Comparison of ENCODE assay signal across 27 mouse cellular contexts in genomic region chr2:73267818-73268217, GRCm38 (mm10). TPM values are rescaled to one million over a fixed set of nuclear protein-coding genes. Genes with fewer than 3 reads are reported as not detected.
DNase-seq lines count a peak whose midpoint lies in the region; ATAC-seq and TF ChIP-seq lines count a peak whose summit lies in the region.
"Had no signal": no experiment of that assay in that cellular context is flagged by ENCODE, and none has a peak within 500 bp of the region (broad histone marks: within the 10 kb centered on the region; RNA-seq: fewer than 3 reads in every experiment).

No protein-coding gene starts in this region.

- no peak overlapping the region for H3K27ac ChIP-seq in embryonic facial prominence, embryonic 11.5 days (replicated peaks; ENCODE audit: low read depth, low read length)
- H3K27ac ChIP-seq in embryonic facial prominence, embryonic 10.5 days (replicated peaks): no peak overlapping the region
- no peak overlapping the region for H3K27ac ChIP-seq in midbrain, embryonic 11.5 days (ENCODE audit: low read depth, low read length)
- H3K27ac ChIP-seq in midbrain, embryonic 13.5 days: no peak overlapping the region
- no peak overlapping the region for H3K27ac ChIP-seq in embryonic facial prominence, embryonic 14.5 days (replicated peaks; ENCODE audit: low read depth, low read length)
- no peak overlapping the region; the same call in 1 of the 2 replicates for H3K27ac ChIP-seq in olfactory bulb, adult 2 months (ENCODE audit: insufficient read depth, low read depth, low read length)
- H3K27ac ChIP-seq: hindbrain, embryonic 15.5 days; liver, embryonic 13.5 days; midbrain, embryonic 12.5 days had no signal

- DNase-seq in embryonic facial prominence, embryonic 11.5 days (ENCODE audit: low spot score): peak; percentile 15
- DNase-seq in embryonic facial prominence, embryonic 10.5 days (ENCODE audit: low spot score): no peak
- peak; percentile 87 for DNase-seq in midbrain, embryonic 11.5 days (ENCODE audit: low spot score, missing footprints)
- no peak for DNase-seq in embryonic facial prominence, embryonic 14.5 days (ENCODE audit: low spot score)
- no peak for DNase-seq in left cerebral cortex, postnatal 25 days (ENCODE audit: low spot score in 2 of 2)
- DNase-seq: adrenal gland, postnatal 14 days; cerebellum, adult 9-11 months; gastrocnemius, postnatal 36 days; kidney, adult 11 months; kidney, postnatal 4 days; liver, embryonic 13.5 days; lung, adult 2 months; lung, postnatal 14 days; right cerebral cortex, postnatal 25 days; spleen, adult 18-20 months had no signal

- H3K4me1 ChIP-seq in embryonic facial prominence, embryonic 11.5 days (ENCODE audit: control insufficient read depth, insufficient read depth, low read length): peaks cover 3% of the 10 kb centered on the region; the same call in 1 of the 2 replicates
- H3K4me1 ChIP-seq in embryonic facial prominence, embryonic 10.5 days: peaks cover 72% of the 10 kb centered on the region
- H3K4me1 ChIP-seq in midbrain, embryonic 11.5 days (ENCODE audit: control insufficient read depth, insufficient read depth, low read length): peaks cover 24% of the 10 kb centered on the region
- H3K4me1 ChIP-seq in midbrain, embryonic 13.5 days (replicated peaks): peaks cover 41% of the 10 kb centered on the region
- H3K4me1 ChIP-seq in embryonic facial prominence, embryonic 14.5 days (ENCODE audit: control insufficient read depth, insufficient read depth, low read length): peaks cover 13% of the 10 kb centered on the region
- peaks cover 29% of the 10 kb centered on the region for H3K4me1 ChIP-seq in olfactory bulb, adult 2 months (ENCODE audit: control insufficient read depth, insufficient read depth, low read length)

- H3K4me2 ChIP-seq in embryonic facial prominence, embryonic 11.5 days (ENCODE audit: low read depth, low read length): no peak overlapping the region
- no peak overlapping the region for H3K4me2 ChIP-seq in midbrain, embryonic 11.5 days
- H3K4me2 ChIP-seq in midbrain, embryonic 13.5 days (replicated peaks): no peak overlapping the region; the same call in 1 of the 2 replicates
- 0 out of 2 replicates have a peak overlapping the region, but pooled peaks have one; percentile 18 for H3K4me2 ChIP-seq in embryonic facial prominence, embryonic 14.5 days (ENCODE audit: low read depth, low read length)
- H3K4me2 ChIP-seq: hindbrain, embryonic 15.5 days; liver, embryonic 13.5 days; midbrain, embryonic 12.5 days had no signal

- H3K9me3 ChIP-seq in embryonic facial prominence, embryonic 11.5 days (replicated peaks; ENCODE audit: control insufficient read depth, low read length): no peaks in the 10 kb centered on the region
- H3K9me3 ChIP-seq in embryonic facial prominence, embryonic 10.5 days: no peaks in the 10 kb centered on the region
- H3K9me3 ChIP-seq in midbrain, embryonic 11.5 days (ENCODE audit: control insufficient read depth, low read length): no peaks in the 10 kb centered on the region
- no peaks in the 10 kb centered on the region for H3K9me3 ChIP-seq in midbrain, embryonic 13.5 days
- no peaks in the 10 kb centered on the region for H3K9me3 ChIP-seq in embryonic facial prominence, embryonic 14.5 days (ENCODE audit: control insufficient read depth, low read length)
- H3K9me3 ChIP-seq: hindbrain, embryonic 15.5 days; liver, embryonic 13.5 days; midbrain, embryonic 12.5 days had no signal

- no peak for TF ChIP-seq POLR2A in olfactory bulb, adult 2 months (IDR thresholded peaks at IDR 0.05; ENCODE audit: insufficient read depth, low read depth, low read length)

- H3K9ac ChIP-seq in embryonic facial prominence, embryonic 11.5 days (replicated peaks; ENCODE audit: low read length): no peak overlapping the region
- no peak overlapping the region for H3K9ac ChIP-seq in midbrain, embryonic 11.5 days (ENCODE audit: low read length)
- H3K9ac ChIP-seq in midbrain, embryonic 13.5 days (replicated peaks): no peak overlapping the region
- no peak overlapping the region for H3K9ac ChIP-seq in embryonic facial prominence, embryonic 14.5 days (ENCODE audit: low read depth, low read length)
- H3K9ac ChIP-seq: hindbrain, embryonic 15.5 days; liver, embryonic 13.5 days; midbrain, embryonic 12.5 days had no signal

- ATAC-seq in embryonic facial prominence, embryonic 11.5 days (replicated peaks; ENCODE audit: insufficient number of reproducible peaks, low FRiP score, low TSS enrichment, low read depth): no peak
- ATAC-seq in midbrain, embryonic 11.5 days (ENCODE audit: low FRiP score): no peak
- ATAC-seq in midbrain, embryonic 13.5 days: no peak
- no peak for ATAC-seq in embryonic facial prominence, embryonic 14.5 days (ENCODE audit: low read depth)
- ATAC-seq: CD4-positive, CD25-positive, alpha-beta regulatory T cell, adult 4 months had no signal

- H3K4me3 ChIP-seq in embryonic facial prominence, embryonic 11.5 days (ENCODE audit: low read depth, low read length): no peak overlapping the region
- H3K4me3 ChIP-seq in embryonic facial prominence, embryonic 10.5 days: no peak overlapping the region
- H3K4me3 ChIP-seq in midbrain, embryonic 11.5 days (ENCODE audit: low read depth, low read length): no peak overlapping the region
- no peak overlapping the region for H3K4me3 ChIP-seq in midbrain, embryonic 13.5 days (replicated peaks)
- peak overlapping the region; percentile 0; the same call in 1 of the 2 replicates for H3K4me3 ChIP-seq in embryonic facial prominence, embryonic 14.5 days (ENCODE audit: low read depth, low read length)
- 0 out of 2 replicates have a peak overlapping the region, but pooled peaks have one; percentile 9 for H3K4me3 ChIP-seq in olfactory bulb, adult 2 months (ENCODE audit: insufficient read depth, low read depth, low read length)
- H3K4me3 ChIP-seq: hindbrain, embryonic 15.5 days; liver, embryonic 13.5 days; midbrain, embryonic 12.5 days; myocyte had no signal

- H3K27me3 ChIP-seq in embryonic facial prominence, embryonic 11.5 days (ENCODE audit: control insufficient read depth, insufficient read depth, low read length): peaks cover 67% of the 10 kb centered on the region
- H3K27me3 ChIP-seq in embryonic facial prominence, embryonic 10.5 days (replicated peaks; ENCODE audit: low read depth, poor library complexity, severe bottlenecking): peaks cover 100% of the 10 kb centered on the region
- peaks cover 96% of the 10 kb centered on the region for H3K27me3 ChIP-seq in midbrain, embryonic 11.5 days (ENCODE audit: control insufficient read depth, insufficient read depth, low read length)
- H3K27me3 ChIP-seq in midbrain, embryonic 13.5 days: peaks cover 94% of the 10 kb centered on the region
- H3K27me3 ChIP-seq in embryonic facial prominence, embryonic 14.5 days (replicated peaks; ENCODE audit: control insufficient read depth, insufficient read depth, low read length): peaks cover 82% of the 10 kb centered on the region

- intact Hi-C loops in left cerebral cortex, postnatal 25 days (cut with DNase I): no loop called here

- TF ChIP-seq CTCF in olfactory bulb, adult 2 months (IDR thresholded peaks at IDR 0.05; ENCODE audit: insufficient read depth, low read depth, low read length): no peak

- H3K36me3 ChIP-seq in embryonic facial prominence, embryonic 11.5 days (replicated peaks; ENCODE audit: control insufficient read depth, insufficient read depth, low read depth, low read length): no peaks in the 10 kb centered on the region
- H3K36me3 ChIP-seq in embryonic facial prominence, embryonic 10.5 days (replicated peaks): no peaks in the 10 kb centered on the region
- H3K36me3 ChIP-seq in midbrain, embryonic 11.5 days (ENCODE audit: control insufficient read depth, insufficient read depth, low read length): no peaks in the 10 kb centered on the region
- no peaks in the 10 kb centered on the region for H3K36me3 ChIP-seq in midbrain, embryonic 13.5 days
- H3K36me3 ChIP-seq in embryonic facial prominence, embryonic 14.5 days (ENCODE audit: control insufficient read depth, insufficient read depth, low read length): no peaks in the 10 kb centered on the region
- H3K36me3 ChIP-seq: hindbrain, embryonic 15.5 days; liver, embryonic 13.5 days; midbrain, embryonic 12.5 days had no signal

- under 1% methylated on average over 4 of the region's 4 CpGs for WGBS in embryonic facial prominence, embryonic 11.5 days
- WGBS in embryonic facial prominence, embryonic 10.5 days: 2% methylated on average over 4 of the region's 4 CpGs
- 0% methylated on average over 4 of the region's 4 CpGs for WGBS in midbrain, embryonic 11.5 days
- 2% methylated on average over 4 of the region's 4 CpGs for WGBS in midbrain, embryonic 13.5 days
- WGBS in embryonic facial prominence, embryonic 14.5 days: 1% methylated on average over 4 of the region's 4 CpGs
- WGBS in olfactory bulb, adult 2 months: 11% methylated on average over 4 of the region's 4 CpGs

RNA-seq across cellular contexts. Expression of gene Sp9, which starts 3.9 kb away (rescaled TPM):
- 0.98 and 1.6 TPM in 2 replicates for polyA plus RNA-seq in embryonic facial prominence, embryonic 11.5 days (2014; fragmentation: Nextera tagmentation; extraction: Ambion mirVana)
- polyA plus RNA-seq in embryonic facial prominence, embryonic 10.5 days (2016; fragmentation: Nextera tagmentation; extraction: Ambion mirVana): 0.39 and 0.67 TPM in 2 replicates
- 2.8 and 3.3 TPM in 2 replicates for polyA plus RNA-seq in midbrain, embryonic 11.5 days (2014; fragmentation: Nextera tagmentation; extraction: Ambion mirVana)
- polyA plus RNA-seq in midbrain, embryonic 13.5 days (2015; fragmentation: Nextera tagmentation; extraction: Ambion mirVana): 6.1 and 8.9 TPM in 2 replicates
- 1.2 and 1.5 TPM in 2 replicates for polyA plus RNA-seq in embryonic facial prominence, embryonic 14.5 days (2014; fragmentation: Nextera tagmentation; extraction: Ambion mirVana)
- not detected in 2 replicates for polyA plus RNA-seq in olfactory bulb, adult 2 months (2012; ENCODE audit: insufficient read depth, insufficient read length, low replicate concordance, missing spikeins)
- 1 to 10 TPM; 2.5 to 4.1 TPM for total RNA-seq in left cerebral cortex, postnatal 25 days (2021)
- total RNA-seq: adrenal gland, postnatal 14 days; gastrocnemius, postnatal 36 days; heart, adult 8-10 months; heart, postnatal 25 days; megakaryocyte progenitor cell, adult 5-6 weeks had no signal
- polyA plus RNA-seq: CD4-positive, CD25-positive, alpha-beta regulatory T cell, adult 4 months; heart, embryonic 14.5 days; kidney, embryonic 16.5 days; liver, embryonic 13.5 days; lung, adult 2 months; thymus, postnatal 0 days had no signal

RNA-seq across cellular contexts. Expression of gene Scrn3, which starts 44.6 kb away (rescaled TPM):
- 14.5 and 14.7 TPM in 2 replicates for polyA plus RNA-seq in embryonic facial prominence, embryonic 11.5 days (2014; fragmentation: Nextera tagmentation; extraction: Ambion mirVana)
- polyA plus RNA-seq in embryonic facial prominence, embryonic 10.5 days (2016; fragmentation: Nextera tagmentation; extraction: Ambion mirVana): 14.7 and 15.3 TPM in 2 replicates
- polyA plus RNA-seq in midbrain, embryonic 11.5 days (2014; fragmentation: Nextera tagmentation; extraction: Ambion mirVana): 10.7 and 11.7 TPM in 2 replicates
- polyA plus RNA-seq in midbrain, embryonic 13.5 days (2015; fragmentation: Nextera tagmentation; extraction: Ambion mirVana): 8.1 and 9.6 TPM in 2 replicates
- polyA plus RNA-seq in embryonic facial prominence, embryonic 14.5 days (2014; fragmentation: Nextera tagmentation; extraction: Ambion mirVana): 12.7 and 14.2 TPM in 2 replicates
- polyA plus RNA-seq in olfactory bulb, adult 2 months (2012; ENCODE audit: insufficient read depth, insufficient read length, low replicate concordance, missing spikeins): not detected in 2 replicates
- 10 to 100 TPM; 13.3 to 17.5 TPM for total RNA-seq in left cerebral cortex, postnatal 25 days (2021)

RNA-seq across cellular contexts. Expression of gene Cir1, which starts 44.7 kb away (rescaled TPM):
- 26.8 and 28.1 TPM in 2 replicates for polyA plus RNA-seq in embryonic facial prominence, embryonic 11.5 days (2014; fragmentation: Nextera tagmentation; extraction: Ambion mirVana)
- 16.8 and 18.0 TPM in 2 replicates for polyA plus RNA-seq in embryonic facial prominence, embryonic 10.5 days (2016; fragmentation: Nextera tagmentation; extraction: Ambion mirVana)
- 21.4 and 25.5 TPM in 2 replicates for polyA plus RNA-seq in midbrain, embryonic 11.5 days (2014; fragmentation: Nextera tagmentation; extraction: Ambion mirVana)
- polyA plus RNA-seq in midbrain, embryonic 13.5 days (2015; fragmentation: Nextera tagmentation; extraction: Ambion mirVana): 34.0 and 34.8 TPM in 2 replicates
- polyA plus RNA-seq in embryonic facial prominence, embryonic 14.5 days (2014; fragmentation: Nextera tagmentation; extraction: Ambion mirVana): 23.8 and 25.5 TPM in 2 replicates
- not detected in 2 replicates for polyA plus RNA-seq in olfactory bulb, adult 2 months (2012; ENCODE audit: insufficient read depth, insufficient read length, low replicate concordance, missing spikeins)
- total RNA-seq in left cerebral cortex, postnatal 25 days (2021): 10 to 100 TPM; 26.4 to 28.6 TPM

RNA-seq across cellular contexts. Expression of gene Ola1, which starts 49.1 kb away (rescaled TPM):
- 107 and 117 TPM in 2 replicates for polyA plus RNA-seq in embryonic facial prominence, embryonic 11.5 days (2014; fragmentation: Nextera tagmentation; extraction: Ambion mirVana)
- 100 and 101 TPM in 2 replicates for polyA plus RNA-seq in embryonic facial prominence, embryonic 10.5 days (2016; fragmentation: Nextera tagmentation; extraction: Ambion mirVana)
- 99.2 and 101 TPM in 2 replicates for polyA plus RNA-seq in midbrain, embryonic 11.5 days (2014; fragmentation: Nextera tagmentation; extraction: Ambion mirVana)
- polyA plus RNA-seq in midbrain, embryonic 13.5 days (2015; fragmentation: Nextera tagmentation; extraction: Ambion mirVana): 80.9 and 96.4 TPM in 2 replicates
- 90.7 and 98.7 TPM in 2 replicates for polyA plus RNA-seq in embryonic facial prominence, embryonic 14.5 days (2014; fragmentation: Nextera tagmentation; extraction: Ambion mirVana)
- 370 TPM in 1 of 2 replicates, not detected in the other for polyA plus RNA-seq in olfactory bulb, adult 2 months (2012; ENCODE audit: insufficient read depth, insufficient read length, low replicate concordance, missing spikeins)
- total RNA-seq in left cerebral cortex, postnatal 25 days (2021): 100 to 1,000 TPM in 1 of 2 experiments, 10 to 100 TPM in 1; 97.8 to 103 TPM

Comparison
In these comparisons a context has a peak if more than half of its experiments do, and no peak if none do; other contexts are left out.
1. DNase-seq: peak in embryonic facial prominence, embryonic 11.5 days (single experiment) and midbrain, embryonic 11.5 days (single experiment); none in embryonic facial prominence, embryonic 10.5 days (single experiment), embryonic facial prominence, embryonic 14.5 days (single experiment) and left cerebral cortex, postnatal 25 days (0 of 2).
2. H3K4me3 ChIP-seq: peak in embryonic facial prominence, embryonic 14.5 days (single experiment) and olfactory bulb, adult 2 months (single experiment); none in embryonic facial prominence, embryonic 11.5 days (single experiment), embryonic facial prominence, embryonic 10.5 days (single experiment), midbrain, embryonic 11.5 days (single experiment) and midbrain, embryonic 13.5 days (single experiment).